Mouse (Mus musculus) neural tube, embryonic 13.5 days (tissue): Measurements from ENCODE around the gene Ptprj. TPM values are rescaled to one million over a fixed set of nuclear protein-coding genes. Genes with fewer than 3 reads are reported as not detected.
A peak's percentile ranks its signal among the peaks of the same experiment; 100 is the strongest.

Experiments used
- ATAC-seq: fragments of 200-750 bp; cut with Nextera tagmentation; 2 replicates; pipeline ENCODE4 v1.8.0; 2017; ENCODE audit warnings: low read depth, mild to moderate bottlenecking, moderate TSS enrichment, moderate library complexity
- H3K27ac ChIP-seq: fragments of 300-500 bp; sonication (generic); replicated peaks from 2 replicates; pipeline ENCODE4 v1.5.1; 2015; ENCODE audit warnings: moderate library complexity, mild to moderate bottlenecking, inconsistent platforms
- H3K27me3 ChIP-seq: fragments of 300-500 bp; sonication (generic); 2 replicates; pipeline ENCODE4 v1.6.1; 2015; ENCODE audit warnings: mild to moderate bottlenecking, inconsistent platforms
- H3K36me3 ChIP-seq: fragments of 300-500 bp; sonication (generic); 2 replicates; pipeline ENCODE4 v1.6.1; 2015; ENCODE audit warnings: mild to moderate bottlenecking, inconsistent platforms
- H3K4me1 ChIP-seq: fragments of 300-500 bp; sonication (generic); replicated peaks from 2 replicates; pipeline ENCODE4 v1.6.1; 2015; ENCODE audit warnings: inconsistent platforms
- H3K4me2 ChIP-seq: fragments of 300-500 bp; sonication (generic); 2 replicates; pipeline ENCODE4 v1.6.1; 2015; ENCODE audit warnings: inconsistent platforms, mild to moderate bottlenecking, moderate library complexity
- H3K4me3 ChIP-seq: fragments of 300-500 bp; sonication (generic); 2 replicates; pipeline ENCODE4 v1.5.1; 2015; ENCODE audit warnings: mild to moderate bottlenecking, inconsistent platforms
- H3K9ac ChIP-seq: fragments of 300-500 bp; sonication (generic); 2 replicates; pipeline ENCODE4 v1.6.1; 2015; ENCODE audit warnings: moderate library complexity, mild to moderate bottlenecking, inconsistent platforms
- H3K9me3 ChIP-seq: fragments of 300-500 bp; sonication (generic); 2 replicates; pipeline ENCODE4 v1.6.1; 2016; ENCODE audit warnings: inconsistent platforms
- WGBS: fragments of 180-500 bp; shearing (Covaris S2); methylation state at CpG from one replicate; pipeline ENCODE4 v1.1.7; 2015; 5-methylcytosine and 5-hydroxymethylcytosine counted together
- polyA plus RNA-seq: library from polyadenylated mRNA; unstranded; fragments of >200 nt; fragmentation: Nextera tagmentation; extraction: Ambion mirVana; gene quantifications from 2 replicates; pipeline ENCODE4 v1.2.1, GENCODE M21; 2015

The Ptprj gene
- polyA plus RNA-seq, 1 experiment from 2014 or later: 4.4 TPM

GRCm38 (mm10) chr2:90486226-90486755, 94.2 kb downstream of the Ptprj start:
- no peak for ATAC-seq
- H3K27me3 ChIP-seq: no peaks in the 10 kb centered on the region

DNA sequence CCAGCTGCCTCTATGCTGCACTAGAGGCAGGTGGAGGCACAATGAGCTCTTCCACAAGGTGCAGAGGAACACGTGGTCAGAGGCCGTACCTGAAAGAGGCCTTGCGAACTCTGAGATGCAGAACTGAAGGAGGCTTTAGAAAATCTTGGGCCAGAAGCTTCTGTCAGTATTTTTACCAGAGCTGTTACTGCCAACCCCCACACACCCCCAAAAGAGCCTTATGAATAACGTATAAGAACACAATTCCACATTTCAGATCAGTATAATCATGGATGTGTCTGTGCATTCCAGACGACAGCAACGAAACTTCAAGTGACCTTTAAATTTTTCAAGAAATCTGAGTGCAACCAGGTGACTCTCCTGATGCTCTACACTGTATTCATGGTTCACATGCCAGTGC, 98.9 kb downstream of the Ptprj start:
- Histone ChIP-seq H3K36me3 (no peaks in the 10 kb centered on the region), H3K4me2 (no peak overlapping the region), H3K4me1 (peaks cover 23% of the 10 kb centered on the region), H3K9ac (no peak overlapping the region), H3K9me3 (no peaks in the 10 kb centered on the region), H3K27ac (no peak overlapping the region), H3K4me3 (no peak overlapping the region), H3K27me3 (no peaks in the 10 kb centered on the region)
- no peak for ATAC-seq
- 89% methylated on average over 6 of the region's 6 CpGs for WGBS

More at GRCm38 (mm10) chr2:90486226-90486755, 94.2 kb downstream of the Ptprj start:
- no peak overlapping the region for H3K4me3 ChIP-seq
- H3K27ac ChIP-seq: no peak overlapping the region
- H3K4me2 ChIP-seq: no peak overlapping the region
- no peaks in the 10 kb centered on the region for H3K9me3 ChIP-seq
- H3K36me3 ChIP-seq: no peaks in the 10 kb centered on the region
- peaks cover 26% of the 10 kb centered on the region for H3K4me1 ChIP-seq
- WGBS: 67% methylated on average over 3 of the region's 3 CpGs
- H3K9ac ChIP-seq: no peak overlapping the region

DNA sequence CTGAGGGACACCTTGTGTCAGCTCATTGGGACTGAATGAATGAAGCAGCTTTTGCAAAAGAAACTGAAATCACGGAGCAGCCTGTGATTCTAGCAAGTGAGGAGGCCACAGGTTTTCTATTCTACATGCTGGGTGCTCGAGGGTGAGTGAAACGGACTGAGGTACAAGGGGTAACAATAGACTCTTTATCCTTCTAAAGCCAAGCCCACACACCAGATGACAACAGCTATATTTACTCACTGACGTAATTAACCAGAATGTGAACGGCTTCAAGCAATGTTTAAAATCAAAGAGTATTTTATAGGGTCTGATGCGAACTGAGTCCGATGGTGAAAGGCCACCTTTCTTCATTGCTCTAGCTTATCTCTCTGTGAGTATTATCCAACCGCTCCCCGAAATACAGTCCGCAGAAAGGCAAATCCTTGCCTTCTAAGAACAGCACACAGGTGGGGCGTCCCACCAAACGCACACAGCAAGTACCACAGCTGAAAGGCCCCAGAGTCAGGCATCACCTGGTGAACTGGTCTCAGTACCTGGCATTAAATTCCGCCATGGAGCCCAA, 99.6 kb downstream of the Ptprj start:
- H3K4me3 ChIP-seq: no peak overlapping the region
- no peak for ATAC-seq
- 70% methylated on average over 13 of the region's 13 CpGs for WGBS

GRCm38 (mm10) chr2:90478531-90478930, 101.9 kb downstream of the Ptprj start:
- Histone ChIP-seq H3K4me3 (no peak overlapping the region), H3K9ac (no peak overlapping the region), H3K4me1 (peaks cover 27% of the 10 kb centered on the region), H3K36me3 (no peaks in the 10 kb centered on the region), H3K27me3 (no peaks in the 10 kb centered on the region), H3K27ac (no peak overlapping the region), H3K4me2 (no peak overlapping the region), H3K9me3 (no peaks in the 10 kb centered on the region)
- no peak for ATAC-seq
- 85% methylated on average over 7 of the region's 7 CpGs for WGBS

More for the DNA sequence above, 99.6 kb downstream of the Ptprj start:
- H3K36me3 ChIP-seq: no peaks in the 10 kb centered on the region
- no peak overlapping the region for H3K4me2 ChIP-seq
- H3K27me3 ChIP-seq: no peaks in the 10 kb centered on the region
- H3K4me1 ChIP-seq: peaks cover 16% of the 10 kb centered on the region
- H3K9me3 ChIP-seq: no peaks in the 10 kb centered on the region
- H3K27ac ChIP-seq: no peak overlapping the region
- no peak overlapping the region for H3K9ac ChIP-seq

- no peaks in the 10 kb centered on the region for H3K27me3 ChIP-seq
- no peak overlapping the region for H3K27ac ChIP-seq
- WGBS: 43% methylated on average over 8 of the region's 8 CpGs
- ATAC-seq: no peak
- no peak overlapping the region for H3K9ac ChIP-seq
- peaks cover 27% of the 10 kb centered on the region for H3K4me1 ChIP-seq
- no peaks in the 10 kb centered on the region for H3K36me3 ChIP-seq
- no peaks in the 10 kb centered on the region for H3K9me3 ChIP-seq
- no peak overlapping the region for H3K4me2 ChIP-seq
- H3K4me3 ChIP-seq: no peak overlapping the region
These were observed 102.8 kb downstream of the Ptprj start for GRCm38 (mm10) chr2:90477617-90478016.

DNA sequence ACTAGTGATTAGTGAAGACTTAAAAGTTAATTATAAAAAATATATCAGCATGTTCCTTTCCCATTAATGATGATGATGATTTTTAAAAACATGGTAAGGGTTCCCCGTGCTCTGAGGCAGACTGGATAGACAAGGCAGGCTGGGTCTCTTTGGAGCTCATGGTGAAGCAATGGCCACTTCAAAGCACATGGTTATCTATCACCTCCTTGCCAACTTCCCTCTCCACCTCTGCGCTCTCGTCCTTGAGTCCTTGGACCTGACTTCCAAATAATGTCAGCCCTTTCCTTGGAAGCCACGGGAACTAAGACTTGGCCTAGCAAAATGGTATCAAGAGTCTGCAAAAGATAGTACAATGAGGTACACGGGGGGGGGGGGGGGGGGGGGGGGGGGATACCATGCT, 103.7 kb downstream of the Ptprj start:
- Histone ChIP-seq H3K36me3 (no peaks in the 10 kb centered on the region), H3K27ac (no peak overlapping the region), H3K9ac (no peak overlapping the region), H3K9me3 (no peaks in the 10 kb centered on the region), H3K4me2 (no peak overlapping the region), H3K4me1 (peaks cover 27% of the 10 kb centered on the region), H3K4me3 (no peak overlapping the region), H3K27me3 (no peaks in the 10 kb centered on the region)
- no peak for ATAC-seq
- 88% methylated on average over 4 of the region's 5 CpGs for WGBS

DNA sequence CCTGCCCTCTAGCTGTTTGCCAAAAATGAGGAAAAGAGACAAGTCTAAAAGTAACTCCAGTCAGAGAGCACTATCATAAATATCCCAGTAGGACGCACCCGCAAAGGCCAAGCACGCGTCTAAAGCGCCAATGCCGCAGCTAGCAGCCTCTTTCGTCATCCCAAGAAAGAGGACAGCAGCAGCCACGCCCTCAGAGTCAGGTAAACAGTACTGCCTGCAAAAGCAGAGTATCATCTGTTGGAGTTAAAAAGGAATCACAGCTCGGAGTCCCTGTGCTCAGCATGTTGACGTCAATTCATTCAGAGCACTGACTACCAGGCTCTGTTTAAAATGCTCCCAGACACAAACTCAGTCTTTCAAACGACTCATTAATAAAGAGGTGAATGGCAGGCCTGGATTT, 104.1 kb downstream of the Ptprj start:
- H3K9ac ChIP-seq: no peak overlapping the region
- no peaks in the 10 kb centered on the region for H3K27me3 ChIP-seq
- no peak overlapping the region for H3K4me3 ChIP-seq
- no peak overlapping the region for H3K27ac ChIP-seq
- no peaks in the 10 kb centered on the region for H3K36me3 ChIP-seq
- no peak for ATAC-seq
- H3K4me1 ChIP-seq: peaks cover 27% of the 10 kb centered on the region
- H3K9me3 ChIP-seq: no peaks in the 10 kb centered on the region
- 79% methylated on average over 11 of the region's 11 CpGs for WGBS
- H3K4me2 ChIP-seq: no peak overlapping the region

GRCm38 (mm10) chr2:90474593-90475405, 105.6 kb downstream of the Ptprj start:
- H3K36me3 ChIP-seq: no peaks in the 10 kb centered on the region
- H3K9me3 ChIP-seq: no peaks in the 10 kb centered on the region
- peak overlapping the region; percentile 85 for H3K27ac ChIP-seq
- ATAC-seq: peak; percentile 96
- H3K4me3 ChIP-seq: peak overlapping the region; percentile 32
- 4% methylated on average over 11 of the region's 11 CpGs for WGBS
- peaks cover 20% of the 10 kb centered on the region for H3K4me1 ChIP-seq
- peak overlapping the region; percentile 55 for H3K9ac ChIP-seq
- no peaks in the 10 kb centered on the region for H3K27me3 ChIP-seq
- H3K4me2 ChIP-seq: peak overlapping the region; percentile 53

DNA sequence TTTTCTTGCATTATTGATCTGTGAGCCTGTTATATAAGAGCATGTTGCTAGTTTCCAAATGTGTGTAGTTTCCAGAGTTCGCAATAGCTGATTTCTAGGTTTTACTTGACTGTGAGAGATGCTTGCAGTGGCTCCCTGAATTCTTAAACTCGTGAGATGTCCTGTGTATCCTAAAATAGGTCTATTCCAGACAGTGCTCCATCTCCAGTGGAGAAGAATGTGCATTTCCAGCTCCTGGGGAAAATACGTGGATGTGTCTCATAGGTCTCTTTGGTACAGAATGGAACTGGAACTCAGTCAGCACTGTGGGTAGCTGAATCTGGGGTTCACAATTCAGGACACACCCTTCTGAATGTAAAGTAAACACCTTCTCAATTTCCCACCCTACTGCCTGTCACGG, 107.7 kb downstream of the Ptprj start:
- WGBS: 80% methylated on average over 4 of the region's 4 CpGs
- Histone ChIP-seq H3K9ac (no peak overlapping the region), H3K27me3 (no peaks in the 10 kb centered on the region), H3K4me2 (no peak overlapping the region), H3K36me3 (0 out of 2 replicates have a peak, but pooled peaks cover 6% of the 10 kb centered on the region), H3K9me3 (no peaks in the 10 kb centered on the region), H3K4me3 (no peak overlapping the region), H3K4me1 (peaks cover 17% of the 10 kb centered on the region), H3K27ac (no peak overlapping the region)
- ATAC-seq: no peak

DNA sequence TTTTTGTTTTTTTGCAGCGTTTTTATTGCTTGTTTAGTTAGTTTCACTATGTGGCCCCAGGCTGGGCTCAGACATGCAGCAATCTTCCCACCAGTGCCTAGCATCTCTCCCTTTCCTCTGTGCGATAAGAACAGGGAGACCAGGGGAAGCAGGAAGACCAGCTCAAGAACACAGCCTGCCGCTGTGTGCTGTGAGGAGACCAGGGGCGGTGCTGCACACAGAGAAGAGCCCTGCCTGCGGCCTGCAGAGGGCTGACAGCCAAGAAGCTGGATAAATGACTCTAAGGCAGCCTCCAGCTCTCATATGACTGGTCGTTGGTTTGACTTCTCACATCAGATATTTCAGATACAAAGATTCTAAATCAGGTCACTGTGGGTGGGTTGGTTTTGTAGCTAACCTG, 110.3 kb downstream of the Ptprj start:
- Histone ChIP-seq H3K4me2 (no peak overlapping the region), H3K9me3 (no peaks in the 10 kb centered on the region), H3K4me3 (no peak overlapping the region), H3K4me1 (peaks cover 7% of the 10 kb centered on the region), H3K9ac (no peak overlapping the region), H3K27ac (no peak overlapping the region), H3K36me3 (peaks cover 9% of the 10 kb centered on the region; the same call in 1 of the 2 replicates), H3K27me3 (no peaks in the 10 kb centered on the region)
- 57% methylated on average over 6 of the region's 6 CpGs for WGBS
- no peak for ATAC-seq

GRCm38 (mm10) chr2:90466480-90466879, 114.0 kb downstream of the Ptprj start:
- H3K27ac ChIP-seq: no peak overlapping the region
- WGBS: 81% methylated on average over 7 of the region's 7 CpGs
- no peaks in the 10 kb centered on the region for H3K9me3 ChIP-seq
- H3K9ac ChIP-seq: no peak overlapping the region
- peaks cover 24% of the 10 kb centered on the region; the same call in 1 of the 2 replicates for H3K36me3 ChIP-seq
- H3K4me2 ChIP-seq: no peak overlapping the region
- no peaks in the 10 kb centered on the region for H3K27me3 ChIP-seq
- no peak overlapping the region for H3K4me3 ChIP-seq
- ATAC-seq: no peak
- H3K4me1 ChIP-seq: no peaks in the 10 kb centered on the region

GRCm38 (mm10) chr2:90463735-90464134, 116.7 kb downstream of the Ptprj start:
- no peak overlapping the region for H3K9ac ChIP-seq
- H3K36me3 ChIP-seq: peaks cover 38% of the 10 kb centered on the region
- no peaks in the 10 kb centered on the region for H3K4me1 ChIP-seq
- H3K27me3 ChIP-seq: no peaks in the 10 kb centered on the region
- H3K4me3 ChIP-seq: no peak overlapping the region
- no peak overlapping the region for H3K4me2 ChIP-seq
- ATAC-seq: no peak
- 95% methylated on average over 5 of the region's 5 CpGs for WGBS
- no peak overlapping the region for H3K27ac ChIP-seq
- no peaks in the 10 kb centered on the region for H3K9me3 ChIP-seq
